Mouse (Mus musculus) CD4-positive, CD25-positive, alpha-beta regulatory T cell, adult 4 months (primary cell): Measurements from ENCODE around the gene Ly6g6c. TPM values are rescaled to one million over a fixed set of nuclear protein-coding genes. Genes with fewer than 3 reads are reported as not detected.

ENCODE experiments used
- ATAC-seq: one replicate; pipeline ENCODE4 v1.8.0; 2017
- polyA plus RNA-seq, 2 experiments: library from polyadenylated mRNA; unstranded; fragments of 100-300 nt; shearing (Covaris generic); gene quantifications; one replicate each; pipeline ENCODE4 v1.2.1; 2017

Ly6g6c gene
- polyA plus RNA-seq, result not detected

DNA sequence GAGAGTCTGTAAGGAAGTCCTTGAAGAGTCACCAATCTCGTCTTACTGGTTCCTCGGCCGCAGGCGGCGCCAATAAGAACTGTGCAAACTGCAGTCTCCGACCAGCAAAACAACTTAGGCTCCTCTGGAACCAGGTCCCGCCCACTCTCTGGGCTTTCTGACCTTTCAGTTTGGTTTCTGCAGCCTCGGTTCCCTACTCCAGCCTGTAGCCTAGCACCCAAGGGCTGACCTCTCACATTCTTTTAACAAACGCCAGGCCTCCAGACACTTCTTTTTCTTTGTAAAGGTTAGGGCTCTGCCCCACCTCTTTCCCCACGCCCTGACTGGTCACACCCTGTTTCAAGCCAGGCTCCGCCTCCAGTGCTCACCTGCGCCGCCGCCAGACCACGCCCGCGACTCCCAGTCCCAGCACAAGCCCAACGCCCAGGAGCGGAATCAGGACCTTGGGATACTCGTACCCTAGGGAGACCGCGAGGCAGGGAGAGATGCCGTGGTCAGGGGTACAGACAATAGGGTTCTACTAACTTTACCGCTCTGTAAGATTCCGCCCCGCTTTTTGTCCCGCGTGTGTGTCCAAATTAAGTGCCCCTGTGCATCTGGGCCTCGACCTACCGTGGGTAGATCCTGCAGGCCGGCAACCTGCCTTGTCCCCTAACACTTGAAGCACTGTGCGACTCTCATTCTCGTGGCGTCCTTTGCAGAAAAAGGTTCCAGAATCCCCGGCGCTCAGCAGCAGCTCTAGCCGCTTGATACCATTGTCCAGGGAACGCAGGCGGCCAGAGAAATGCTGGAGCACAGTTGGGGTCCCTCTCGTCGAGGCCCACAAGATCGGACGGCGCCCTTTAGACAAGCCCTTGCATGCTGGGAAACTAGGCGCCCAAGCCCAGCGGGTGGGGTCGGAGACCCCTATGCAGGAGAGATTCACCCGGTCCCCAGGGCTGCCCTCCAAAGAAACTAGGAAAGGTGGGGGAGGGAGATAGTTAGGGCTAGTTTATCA lies at the start of gene Ly6g6c:
Gene Ly6g6c, plus strand, starts transcription at position 438 of the 997 bp plus-strand sequence.
- ATAC-seq, result peak; percentile 64

DNA sequence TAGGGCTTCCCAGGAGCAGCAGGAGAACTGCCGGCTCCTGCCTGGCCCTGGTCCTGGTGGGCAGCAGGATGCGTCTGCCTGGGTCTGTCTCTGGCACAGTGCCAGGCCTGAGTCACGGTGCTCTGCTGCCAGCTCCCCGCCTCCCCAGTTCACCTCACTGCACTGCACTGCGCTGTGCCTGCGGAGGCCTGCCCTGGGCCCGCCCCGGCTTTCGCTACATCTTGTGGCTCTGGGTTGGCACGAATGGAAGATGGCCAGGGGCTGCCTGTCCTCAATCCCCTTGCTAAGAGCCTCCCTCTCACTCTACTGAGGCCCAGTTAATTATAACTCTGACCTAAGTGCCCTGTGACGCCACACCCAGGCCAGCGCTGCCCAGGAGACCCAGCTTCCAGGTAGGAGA lies 48.8 kb upstream of the Ly6g6c start, which contains the start of gene Vwa7:
Gene Vwa7, plus strand, starts transcription at position 204 of the 400 bp plus-strand sequence.
- ATAC-seq, result no peak

GRCm38 (mm10) chr17:35016791-35017705 lies 48.1 kb upstream of the Ly6g6c start:
- peak; percentile 70 for ATAC-seq

- ATAC-seq, result no peak
These were observed 47.5 kb upstream of the Ly6g6c start for GRCm38 (mm10) chr17:35017706-35018030.

DNA sequence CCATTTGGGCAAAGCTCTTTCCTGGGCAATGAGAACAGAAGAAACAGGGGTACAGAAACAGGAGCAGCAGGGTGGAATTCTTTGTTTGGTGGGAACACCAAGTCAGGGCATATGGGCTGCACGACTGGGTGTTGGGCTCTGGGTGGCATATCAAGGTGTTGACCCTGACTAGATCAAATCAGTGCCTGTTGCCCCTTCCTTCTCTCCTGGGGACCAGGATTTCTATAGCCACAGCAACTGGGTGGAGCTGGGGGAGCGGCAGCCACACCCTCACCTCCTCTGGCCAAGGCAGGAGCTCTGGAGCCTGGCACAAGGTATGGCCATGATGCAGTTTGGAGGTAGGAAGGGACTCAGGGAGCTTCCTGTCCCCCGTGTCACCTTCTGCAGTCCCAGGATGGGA lies 47.0 kb upstream of the Ly6g6c start:
- no peak for ATAC-seq

DNA sequence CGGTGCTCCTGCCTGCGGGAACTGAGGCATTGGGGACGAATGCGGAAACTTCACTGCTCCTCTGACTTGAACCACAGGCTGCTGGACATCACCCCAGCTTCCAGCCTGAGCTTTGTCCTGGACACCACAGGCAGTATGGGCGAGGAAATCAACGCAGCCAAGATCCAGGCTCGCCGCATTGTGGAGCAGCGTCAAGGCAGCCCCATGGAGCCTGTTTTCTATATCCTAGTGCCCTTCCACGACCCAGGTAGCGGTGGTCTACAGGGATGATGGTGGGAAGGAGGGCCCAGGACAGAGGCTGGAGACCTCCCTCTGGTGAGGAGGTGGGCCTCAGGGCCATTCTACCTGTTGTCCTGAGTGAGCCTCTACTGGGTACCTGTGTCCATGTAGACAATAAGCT lies 45.3 kb upstream of the Ly6g6c start:
- no peak for ATAC-seq

DNA sequence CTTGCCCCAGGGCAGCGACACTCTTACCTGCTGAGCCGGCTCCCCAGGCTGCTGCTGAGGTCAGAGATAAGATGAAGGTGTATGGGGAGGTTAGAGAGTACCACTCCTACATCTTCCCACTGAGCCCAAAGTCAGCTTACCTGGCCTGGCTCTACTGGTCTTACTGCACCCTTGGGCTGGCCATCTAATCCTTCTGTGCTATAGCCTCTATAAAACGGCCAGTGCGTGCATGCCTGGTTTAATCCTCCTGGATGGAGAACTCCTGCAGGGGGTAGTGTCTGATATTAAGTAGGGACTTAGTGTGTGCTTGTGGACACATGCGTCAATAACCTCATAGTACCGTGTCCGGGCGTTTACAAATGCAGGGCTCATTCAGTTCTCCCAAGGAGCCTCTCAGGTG lies 44.6 kb upstream of the Ly6g6c start:
- no peak for ATAC-seq

DNA sequence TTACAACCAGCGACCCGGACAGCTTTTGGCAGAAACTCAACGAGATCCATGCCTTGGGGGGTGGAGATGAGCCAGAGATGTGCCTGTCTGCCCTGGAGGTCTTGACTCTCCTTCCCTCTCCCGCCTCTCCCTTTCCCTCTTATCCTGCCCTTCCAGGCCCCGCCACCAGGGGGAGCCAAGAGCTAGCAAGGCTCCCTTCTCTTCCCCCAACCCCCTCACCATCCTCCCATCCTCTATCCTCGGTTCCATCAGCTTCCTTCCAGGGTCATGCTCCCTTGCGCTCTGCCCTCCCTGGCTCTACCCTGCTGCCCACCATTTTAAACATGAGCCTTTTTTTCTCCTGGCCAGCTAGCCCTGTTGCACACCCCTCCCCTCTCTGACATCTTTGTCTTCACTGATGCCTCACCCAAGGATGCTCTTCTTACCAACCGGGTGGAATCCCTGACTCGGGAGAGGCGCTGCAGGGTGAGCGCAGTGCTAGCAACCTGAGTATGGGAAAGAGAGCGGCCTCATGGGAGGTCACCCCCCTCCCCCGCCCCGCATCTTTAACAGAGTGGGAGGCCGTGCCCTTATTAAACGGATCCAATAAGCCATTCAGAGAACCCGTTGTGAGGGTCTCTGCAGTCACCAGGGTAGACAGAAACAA lies 43.9 kb upstream of the Ly6g6c start:
- peak; percentile 74 for ATAC-seq

- no peak for ATAC-seq
These were observed 43.2 kb upstream of the Ly6g6c start for GRCm38 (mm10) chr17:35021842-35022477.

- ATAC-seq, result no peak
These were observed 42.6 kb upstream of the Ly6g6c start for GRCm38 (mm10) chr17:35022541-35023060.

GRCm38 (mm10) chr17:35023221-35023620 lies 42.0 kb upstream of the Ly6g6c start:
- no peak for ATAC-seq

DNA sequence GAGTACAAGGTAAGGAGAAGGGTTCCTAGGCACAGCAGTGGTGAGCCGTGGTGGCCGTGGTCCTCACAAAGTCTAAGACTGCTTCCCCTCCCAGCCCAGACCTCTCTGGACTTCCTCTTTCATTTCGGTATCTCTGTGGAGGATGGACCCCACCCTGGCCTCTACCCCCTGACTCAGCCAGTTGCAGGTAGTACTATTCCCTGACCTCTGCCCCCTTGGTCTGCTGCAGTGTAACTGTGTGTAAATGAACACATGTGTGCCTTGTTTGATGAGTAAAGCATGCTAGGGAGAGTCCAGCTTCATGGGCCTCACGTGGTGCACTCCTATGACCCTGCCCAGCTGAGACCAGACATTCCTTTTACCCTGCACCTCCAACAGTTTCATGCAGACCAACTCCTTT lies 41.4 kb upstream of the Ly6g6c start:
- no peak for ATAC-seq

GRCm38 (mm10) chr17:35024261-35024660 lies 40.9 kb upstream of the Ly6g6c start:
- ATAC-seq, result no peak

DNA sequence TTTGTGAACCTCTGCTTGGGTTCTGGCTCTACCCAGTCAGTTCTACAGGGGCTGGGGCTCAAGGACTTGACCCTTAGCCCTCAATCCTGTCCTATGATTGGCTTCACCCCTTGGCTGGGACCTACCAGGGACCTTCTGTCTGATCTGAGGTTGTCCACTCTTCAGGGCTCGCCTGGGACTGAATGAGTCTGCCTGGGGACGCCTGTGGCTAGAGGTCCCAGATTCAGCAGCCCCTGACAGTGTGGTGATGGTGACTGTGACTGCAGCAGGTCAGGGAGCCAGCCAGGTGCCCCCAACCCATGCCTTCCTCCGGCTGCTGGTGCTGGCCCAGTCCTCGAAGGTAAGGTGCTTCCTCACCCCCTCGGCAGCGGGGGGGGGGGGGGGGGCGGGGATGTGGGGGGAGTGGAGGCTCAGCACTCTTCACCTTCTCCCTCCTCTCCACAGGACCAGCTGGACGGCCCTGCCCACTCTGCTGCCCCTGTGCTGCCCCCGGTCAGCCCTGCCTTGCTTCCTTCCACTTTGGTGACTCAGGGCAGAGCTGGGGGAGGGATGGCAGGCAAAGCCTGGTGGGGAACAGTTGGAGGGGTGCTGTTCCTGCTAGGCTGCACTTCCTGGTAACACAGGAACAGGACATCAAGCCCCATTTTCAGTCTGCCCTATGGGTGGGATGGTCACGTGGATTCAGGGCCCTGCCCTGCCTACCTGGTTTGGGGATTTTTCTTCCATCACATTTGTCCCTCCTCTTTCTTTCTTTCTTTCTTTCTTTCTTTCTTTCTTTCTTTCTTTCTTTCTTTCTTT lies 40.3 kb upstream of the Ly6g6c start:
- ATAC-seq, result no peak

DNA sequence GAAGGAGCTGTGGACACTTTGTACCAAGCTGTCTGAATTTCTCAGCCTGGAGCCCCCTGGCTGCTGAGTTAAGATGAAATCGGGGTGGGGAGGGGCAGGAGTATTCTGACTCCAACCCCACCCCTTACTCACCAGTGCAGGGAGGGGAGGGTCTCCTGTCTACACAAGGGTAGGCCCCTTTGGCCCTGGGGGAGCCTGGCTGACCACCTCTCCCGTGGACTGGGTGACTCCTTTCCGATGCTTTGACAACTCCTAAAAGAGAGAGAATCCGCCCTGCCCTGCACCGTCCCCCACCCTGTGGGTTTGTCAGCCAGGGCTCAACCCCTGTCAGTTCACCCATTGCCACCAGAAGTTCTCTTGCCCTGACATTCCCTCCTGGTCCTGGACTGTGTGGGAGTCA lies 39.0 kb upstream of the Ly6g6c start:
- ATAC-seq, result no peak

- peak; percentile 58 for ATAC-seq
These were observed 37.7 kb upstream of the Ly6g6c start, which contains the start of gene Sapcd1 for GRCm38 (mm10) chr17:35027277-35028068. Gene Sapcd1 (minus strand): TSS chr17:35028016.

DNA sequence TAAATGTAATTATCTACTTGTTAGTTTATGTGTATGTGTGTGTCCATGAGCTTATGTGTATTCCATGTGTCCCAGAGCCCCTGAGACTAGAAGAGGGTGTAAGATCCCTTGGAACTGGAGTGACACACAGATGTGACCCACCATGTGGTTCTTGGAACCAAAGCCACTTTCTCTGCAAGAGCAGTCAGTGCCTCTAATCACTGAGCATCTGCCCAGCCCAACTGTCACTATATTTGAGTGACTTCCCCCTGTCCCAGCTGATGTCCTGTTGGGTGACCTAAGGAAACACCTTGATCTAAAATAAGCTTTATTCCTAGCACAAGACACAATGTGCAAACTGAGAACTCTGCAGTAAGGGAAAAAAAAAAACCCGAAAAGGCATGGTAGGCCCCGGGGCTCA lies 36.9 kb upstream of the Ly6g6c start:
- ATAC-seq, result no peak

DNA sequence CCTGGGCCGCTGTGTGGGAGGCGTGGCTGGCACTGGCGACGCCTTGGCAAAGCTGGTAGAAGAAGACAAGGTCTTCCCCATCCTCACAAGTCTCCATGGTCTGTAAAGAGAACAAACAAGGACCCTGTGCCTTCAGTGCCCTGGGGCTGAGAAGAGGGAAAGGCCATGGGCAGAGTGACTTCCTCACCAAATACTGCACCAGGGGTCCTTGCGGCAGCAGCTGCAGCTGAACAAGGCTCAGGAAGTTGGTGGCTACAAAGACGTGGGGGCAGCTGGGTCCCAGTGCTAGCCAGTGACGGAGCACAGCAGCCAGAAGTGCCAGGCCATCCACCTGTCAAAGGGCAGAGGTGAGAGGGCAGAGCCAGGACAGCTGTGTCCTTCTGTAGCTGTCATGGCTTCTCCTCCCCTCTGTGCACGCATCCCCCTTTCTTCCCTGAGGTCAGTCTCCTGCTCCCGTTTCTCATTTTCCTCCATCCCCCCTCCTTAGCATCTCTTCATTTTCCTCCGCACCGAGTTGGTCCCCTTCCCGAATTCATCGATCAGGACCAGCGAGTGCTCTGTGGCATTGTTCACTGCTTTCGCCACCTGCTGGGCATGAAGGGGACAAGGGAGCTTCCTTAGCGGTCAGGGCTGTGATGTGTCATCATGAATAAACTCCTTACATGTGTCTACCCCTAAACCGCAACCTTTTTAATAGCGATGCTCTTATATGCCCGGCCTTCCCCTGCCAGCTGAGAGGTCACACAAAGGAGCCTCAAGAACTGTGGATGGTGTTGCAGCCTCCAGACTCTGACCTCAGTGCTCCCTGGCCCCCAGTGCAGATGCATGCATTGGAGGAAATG lies 35.3 kb upstream of the Ly6g6c start:
- ATAC-seq, result no peak

DNA sequence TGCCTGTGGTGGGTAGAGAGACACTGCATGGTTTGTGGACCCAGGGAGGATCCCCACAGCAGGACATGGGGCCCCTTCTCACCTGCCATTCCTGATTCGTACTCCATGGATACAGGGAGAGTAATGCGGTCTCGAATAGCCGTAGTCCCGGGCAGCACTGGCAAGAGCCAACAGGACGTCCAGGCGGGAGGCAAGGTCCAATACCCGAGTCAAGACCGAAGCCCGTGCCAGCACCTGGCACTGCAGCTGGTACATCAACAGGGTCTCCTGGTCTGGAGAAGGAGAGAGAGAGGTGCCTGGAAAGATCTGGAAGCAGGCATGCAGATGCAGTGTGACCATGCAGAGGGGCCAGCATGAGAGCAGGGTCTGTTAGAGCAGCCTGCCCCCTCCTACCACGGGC lies 33.9 kb upstream of the Ly6g6c start:
- ATAC-seq, result no peak
